Mouse (Mus musculus): ENCODE data around the gene Hic2. TPM values are rescaled to one million over a fixed set of nuclear protein-coding genes. Genes with fewer than 3 reads are reported as not detected.

Hic2 gene
- total and polyA plus RNA-seq, 3 experiments: 5.9 to 9.5 TPM; not detected in 1

DNA sequence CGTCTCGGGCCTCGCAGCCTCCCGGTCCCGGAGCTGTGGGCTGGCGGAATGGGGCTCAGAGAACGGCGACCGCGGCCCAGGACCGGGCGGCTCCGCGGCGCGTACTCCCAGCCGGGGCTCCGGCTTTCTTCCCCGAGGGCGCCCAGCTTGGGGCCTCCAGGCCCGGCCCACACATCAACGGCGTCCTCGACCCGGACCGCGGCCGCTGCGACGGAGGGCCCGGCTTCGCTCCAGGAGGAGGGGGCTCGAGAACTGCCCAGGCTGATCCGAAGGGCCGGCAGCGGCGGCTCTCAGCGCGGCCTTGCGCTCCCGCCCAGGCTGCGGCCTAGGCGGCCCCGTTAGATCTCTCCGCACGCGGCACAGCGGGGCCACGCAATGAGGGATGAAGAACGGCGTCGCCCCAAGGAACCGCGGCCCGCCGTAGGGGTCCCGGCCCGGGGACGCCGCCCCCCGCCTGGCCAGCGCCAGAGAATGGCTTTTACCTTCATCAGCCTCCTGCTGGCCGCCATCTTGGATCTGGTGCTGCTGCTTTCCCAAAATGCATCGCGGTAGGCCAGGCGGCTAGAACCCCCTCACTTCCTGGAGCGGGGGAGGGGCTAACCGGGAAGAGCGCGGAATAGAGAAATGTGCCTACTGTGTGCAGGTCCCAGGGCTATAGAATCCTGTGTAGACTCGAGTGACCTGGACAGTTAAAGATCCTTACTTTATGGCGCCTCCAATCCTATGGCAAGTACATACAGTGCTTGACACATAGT lies 32.2 kb upstream of the Hic2 start:
- DNase-seq (ENCODE audit: low read depth, low spot score): peak; percentile 91
- Histone ChIP-seq H3K27me3 (ENCODE audit: control insufficient read depth in 1 of 2, insufficient read depth in 2 of 2, low read length in 2 of 2) (no peaks in the 10 kb centered on the region), H3K27ac (ENCODE audit: control insufficient read depth, low read depth, low read length) (peak overlapping the region; percentile 60), H3K4me1 (ENCODE audit: control insufficient read depth in 1 of 2, insufficient read depth in 2 of 2, low read length in 2 of 2) (peaks cover 9 to 18% of the 10 kb centered on the region in 2 experiments), H3K36me3 (ENCODE audit: control insufficient read depth in 1 of 2, insufficient read depth in 2 of 2, low read length in 2 of 2) (peaks cover 11 to 30% of the 10 kb centered on the region in 2 experiments), H3K9me3 (replicated peaks; ENCODE audit: insufficient read depth, low read length) (no peaks in the 10 kb centered on the region), H3K4me3 (ENCODE audit: control insufficient read depth in 1 of 2, insufficient read depth in 1 of 2, low read depth in 2 of 2, low read length in 2 of 2) (peak overlapping the region; percentile 85), H3K9ac (ENCODE audit: control insufficient read depth, low read depth, low read length, poor library complexity, severe bottlenecking) (peak overlapping the region; percentile 95), H3K79me2 (ENCODE audit: control insufficient read depth, insufficient read depth, low read length, poor library complexity) (peaks cover 40% of the 10 kb centered on the region)
- TF ChIP-seq UBTF (IDR thresholded peaks at IDR 0.05; ENCODE audit: borderline replicate concordance, insufficient read depth, low read depth, low read length): peak; percentile 74; the same call in 1 of the 2 replicates
- TF ChIP-seq MAZ (IDR thresholded peaks at IDR 0.05; ENCODE audit: low read depth, low read length): peak; percentile 89
- peak; percentile 3 to 55; a peak in 3 of 4 replicates for TF ChIP-seq EP300 (IDR thresholded peaks at IDR 0.05; ENCODE audit: low read depth in 1 of 2, low read length in 2 of 2)
- peak; percentile 77 for TF ChIP-seq CHD2 (IDR thresholded peaks at IDR 0.05; ENCODE audit: low read length)
- peak; percentile 98 for TF ChIP-seq CHD1 (IDR thresholded peaks at IDR 0.05; ENCODE audit: low read depth, low read length)
- TF ChIP-seq SIN3A (IDR thresholded peaks at IDR 0.05; ENCODE audit: low read length): peak; percentile 79
- peak; percentile 100 for TF ChIP-seq ZKSCAN1 (IDR thresholded peaks at IDR 0.05; ENCODE audit: low read depth, low read length)
- TF ChIP-seq RCOR1 (IDR thresholded peaks at IDR 0.05; ENCODE audit: low read depth, low read length): no peak
- no peak for TF ChIP-seq ZC3H11A (IDR thresholded peaks at IDR 0.05; ENCODE audit: low read depth, low read length)
- TF ChIP-seq ZMIZ1 (IDR thresholded peaks at IDR 0.05; ENCODE audit: low read depth, low read length): peak; percentile 85
- TF ChIP-seq MYB (IDR thresholded peaks at IDR 0.05; ENCODE audit: low read depth, low read length): no peak
- TF ChIP-seq ETS1 (IDR thresholded peaks at IDR 0.05; ENCODE audit: low read depth, low read length): peak; percentile 31; the same call in 1 of the 2 replicates
- peak; percentile 80 for TF ChIP-seq TCF12 (IDR thresholded peaks at IDR 0.05; ENCODE audit: low read depth, low read length)
- TF ChIP-seq MXI1 (IDR thresholded peaks at IDR 0.05; ENCODE audit: low read depth, low read length): peak; percentile 47; the same call in 1 of the 2 replicates
- TF ChIP-seq MAX (IDR thresholded peaks at IDR 0.05; ENCODE audit: low read length): no peak
- TF ChIP-seq POLR2AphosphoS2 (IDR thresholded peaks at IDR 0.05; ENCODE audit: low read length): peak; percentile 93
- TF ChIP-seq ELF1 (IDR thresholded peaks at IDR 0.05; ENCODE audit: low read depth, low read length): peak; percentile 96
- TF ChIP-seq POLR2AphosphoS5 (IDR thresholded peaks at IDR 0.05; ENCODE audit: borderline replicate concordance, low read depth, low read length): no peak
- no peak for TF ChIP-seq CTCF (IDR thresholded peaks at IDR 0.05 in 2 of 3, conservative IDR thresholded peaks at IDR 0.05 in 1 of 3; ENCODE audit: control insufficient read depth in 1 of 3, insufficient read depth in 1 of 3, low read depth in 2 of 3, low read length in 3 of 3, poor library complexity in 1 of 3, severe bottlenecking in 1 of 3)
- peak; percentile 88 for TF ChIP-seq HCFC1 (IDR thresholded peaks at IDR 0.05; ENCODE audit: low read depth, low read length)
- no peak for TF ChIP-seq GABPA (IDR thresholded peaks at IDR 0.05; ENCODE audit: low read depth, low read length)
- no peak for TF ChIP-seq MAFK (IDR thresholded peaks at IDR 0.05; ENCODE audit: borderline replicate concordance, low read depth, low read length)
- no peak for TF ChIP-seq SMC3 (IDR thresholded peaks at IDR 0.05; ENCODE audit: low read depth, low read length)
- TF ChIP-seq KAT2A (conservative IDR thresholded peaks at IDR 0.05; ENCODE audit: low read depth, low read length): peak; percentile 62; the same call in 1 of the 2 replicates
- TF ChIP-seq GATA1 (IDR thresholded peaks at IDR 0.05; ENCODE audit: low read depth, low read length): no peak
- TF ChIP-seq BHLHE40 (IDR thresholded peaks at IDR 0.05; ENCODE audit: borderline replicate concordance, low read depth, low read length): no peak
- TF ChIP-seq JUND (IDR thresholded peaks at IDR 0.05; ENCODE audit: low read depth, low read length): no peak
- TF ChIP-seq TBP (IDR thresholded peaks at IDR 0.05; ENCODE audit: low read depth, low read length): peak; percentile 78
- TF ChIP-seq TAL1 (IDR thresholded peaks at IDR 0.05; ENCODE audit: low read length): no peak
- TF ChIP-seq USF2 (IDR thresholded peaks at IDR 0.05; ENCODE audit: borderline replicate concordance in 1 of 2, insufficient read depth in 1 of 2, low read depth in 1 of 2, low read length in 2 of 2): no peak
- peak; percentile 92 for TF ChIP-seq NELFE (IDR thresholded peaks at IDR 0.05; ENCODE audit: low read depth, low read length)
- TF ChIP-seq NRF1 (IDR thresholded peaks at IDR 0.05; ENCODE audit: insufficient read depth, low read depth, low read length, poor library complexity, severe bottlenecking): 0 out of 2 replicates have a peak, but pooled peaks have one; percentile 23
- peak; percentile 75; the same call in 1 of the 2 replicates for TF ChIP-seq E2F4 (IDR thresholded peaks at IDR 0.05; ENCODE audit: borderline replicate concordance, low read depth, low read length)
- TF ChIP-seq POLR2A (IDR thresholded peaks at IDR 0.05; ENCODE audit: control insufficient read depth in 1 of 2, insufficient read depth in 1 of 2, low read depth in 1 of 2, low read length in 2 of 2, poor library complexity in 1 of 2): peak; percentile 77 to 86; a peak in 3 of 4 replicates
- no peak for TF ChIP-seq MEF2A (IDR thresholded peaks at IDR 0.05; ENCODE audit: extremely low read depth, insufficient replicate concordance, low read depth, low read length, poor library complexity, severe bottlenecking)
